Mouse (Mus musculus) urinary bladder, postnatal 10 days (tissue): ENCODE data around the gene Tln2.
"Not testable (repeated sequence)": the region's sequence is repeated elsewhere in the genome, so short reads cannot be mapped to it uniquely, and the experiment has no call there.

ENCODE experiments used
- DNase-seq: peaks from one replicate; pipeline ENCODE4 v3.0.0; 2022; ENCODE audit warnings: low spot score

Gene Tln2

DNA sequence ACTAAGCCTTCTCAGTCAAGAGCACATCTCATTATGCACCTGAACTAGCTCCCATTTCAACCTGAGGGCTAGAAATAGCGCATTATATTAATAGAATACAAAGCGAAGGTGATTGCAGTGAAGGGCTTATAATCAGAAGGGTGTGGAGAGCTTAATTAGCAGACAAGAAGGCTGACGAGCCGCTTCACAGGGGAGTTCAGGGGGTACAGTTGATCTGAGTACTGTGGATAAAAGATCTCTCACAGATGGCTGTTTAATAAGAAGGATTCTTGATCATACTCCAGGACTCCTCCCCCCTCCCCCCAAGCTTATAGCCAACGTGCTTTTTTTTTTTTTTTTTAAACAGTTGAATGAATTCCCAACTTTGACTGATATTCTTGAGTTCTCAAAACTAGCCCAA is 198.0 kb downstream of the Tln2 start:
- no peak for DNase-seq

DNA sequence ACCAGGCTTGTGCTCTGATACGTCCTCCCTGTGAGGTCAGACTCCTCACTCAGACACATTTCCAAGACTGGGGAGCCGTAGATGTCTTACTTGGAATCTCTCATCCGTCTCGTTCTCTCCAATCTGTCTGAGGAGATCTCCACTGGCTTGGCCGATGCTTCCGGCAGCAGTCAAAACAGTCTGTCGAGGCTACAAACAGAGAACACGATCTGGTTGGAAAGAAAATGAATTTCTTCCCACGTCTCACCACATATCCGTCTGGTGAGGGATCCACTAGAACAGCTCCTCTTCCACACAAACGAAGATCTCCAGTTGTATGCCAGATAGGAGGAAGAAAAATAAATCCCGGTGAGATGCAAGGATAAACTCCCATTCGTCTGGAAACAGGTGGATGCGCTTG is 205.1 kb downstream of the Tln2 start:
- no peak for DNase-seq

DNA sequence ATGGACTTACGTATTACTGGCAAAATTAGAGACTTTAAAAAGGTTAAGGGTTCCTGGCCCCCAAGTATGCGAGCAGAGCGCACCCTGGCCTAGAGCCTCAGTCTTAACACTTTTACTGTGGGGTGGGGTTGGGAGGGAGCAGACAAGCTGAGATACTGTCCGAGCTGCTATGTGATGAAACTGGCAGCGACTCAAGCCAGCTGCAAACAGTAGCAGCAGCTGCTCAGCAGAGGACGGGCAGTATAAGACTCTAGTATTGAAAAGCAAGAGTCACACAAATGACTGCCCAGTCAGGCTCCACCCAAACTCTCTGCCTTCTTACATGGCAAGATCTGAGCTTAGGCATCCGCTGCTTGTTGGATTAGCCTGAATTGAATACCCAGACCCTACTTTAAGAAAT is 206.1 kb downstream of the Tln2 start:
- no peak for DNase-seq

DNA sequence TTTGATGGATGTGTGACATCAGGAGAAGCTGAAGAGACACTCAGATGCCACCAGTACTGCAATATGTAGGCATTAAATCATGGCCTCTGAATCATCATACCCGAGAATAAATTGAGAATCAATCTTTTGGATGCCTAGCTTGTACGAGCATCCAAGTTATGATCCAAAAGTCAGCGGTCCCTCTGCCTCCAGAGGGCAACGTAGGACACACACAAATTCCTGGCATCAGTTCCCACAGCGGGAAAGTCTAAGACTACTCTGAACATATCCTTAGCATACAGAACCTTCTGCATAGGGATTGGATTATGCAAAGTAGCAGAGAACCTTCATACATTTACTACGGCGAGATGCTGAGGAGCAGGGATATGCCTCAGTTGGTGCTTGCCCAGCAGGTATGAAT is 210.5 kb downstream of the Tln2 start:
- DNase-seq = no peak

DNA sequence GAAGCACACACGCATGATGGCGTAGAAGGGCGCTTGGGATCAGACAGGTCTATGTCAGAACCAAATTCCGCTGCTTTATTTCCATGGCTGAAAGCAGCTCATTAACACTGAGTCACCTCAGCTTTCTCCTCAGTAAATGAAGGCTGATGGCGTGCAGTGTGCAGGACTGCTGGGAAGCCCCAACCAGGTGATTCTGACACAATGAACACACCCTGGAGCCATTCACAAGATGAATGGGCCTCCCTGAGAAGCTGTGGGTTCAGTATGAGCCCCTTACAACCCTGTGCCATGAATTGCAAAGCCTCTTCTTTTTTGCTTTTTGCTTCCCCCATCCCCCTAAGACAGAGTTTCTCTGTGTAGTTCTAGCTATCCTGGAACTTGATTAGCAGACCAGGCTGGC is 212.3 kb downstream of the Tln2 start:
- DNase-seq = no peak

DNA sequence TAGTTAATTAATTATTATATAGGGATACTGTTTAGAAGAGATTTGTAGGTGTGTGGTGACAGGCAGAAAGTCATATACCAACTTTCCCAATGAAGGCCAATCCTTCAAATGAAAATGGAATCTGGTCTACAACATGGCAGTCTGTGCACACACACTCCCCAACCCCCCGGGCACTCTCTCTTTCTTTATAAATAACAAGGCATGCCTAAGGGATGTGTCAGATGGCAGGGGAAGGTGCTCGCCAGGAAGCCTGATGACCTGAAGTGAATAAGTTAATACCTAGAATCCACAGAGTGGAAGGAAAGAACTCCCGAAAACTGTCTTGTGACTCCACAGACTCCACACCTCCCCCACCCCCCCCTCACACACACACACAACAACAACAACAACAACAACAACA is 228.2 kb downstream of the Tln2 start:
- DNase-seq = no peak

DNA sequence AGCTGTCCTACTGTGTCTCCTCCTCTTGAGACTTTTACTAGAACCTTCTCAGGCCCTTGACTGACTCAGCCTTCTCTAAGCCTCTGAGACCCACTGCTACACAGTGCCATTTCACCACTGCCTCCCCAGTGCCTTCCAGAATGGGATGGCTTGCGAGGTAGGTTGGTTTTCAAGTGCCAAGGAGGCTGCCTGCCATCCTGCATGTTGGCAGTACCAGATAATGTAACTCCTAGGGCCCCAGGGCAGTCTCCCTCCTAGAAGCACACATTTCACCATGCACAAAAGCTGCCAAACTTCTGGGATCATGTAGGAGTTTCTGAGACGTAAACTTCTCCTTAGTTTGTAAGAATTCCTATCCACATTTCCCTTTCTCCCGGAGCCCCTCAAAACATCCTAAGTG is 231.1 kb downstream of the Tln2 start:
- no peak for DNase-seq

DNA sequence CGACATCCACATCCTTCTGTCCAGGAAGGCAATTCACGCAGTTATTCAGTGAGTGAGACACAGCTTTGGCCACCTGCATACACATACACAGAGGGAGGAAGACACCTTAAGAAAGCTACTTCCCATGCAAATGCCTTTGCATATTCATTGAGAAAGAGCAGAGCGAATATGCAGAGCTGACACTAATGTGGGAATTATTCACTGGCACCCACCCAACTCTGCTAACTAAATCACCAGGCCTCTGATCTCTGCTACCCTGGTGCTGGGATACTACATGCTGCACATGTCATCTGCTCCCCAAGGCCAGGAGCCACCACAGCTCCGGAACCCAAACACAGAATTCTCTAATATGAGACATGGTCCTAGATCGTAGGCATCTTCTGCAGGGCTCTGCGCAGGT is 237.6 kb downstream of the Tln2 start:
- no peak for DNase-seq

DNA sequence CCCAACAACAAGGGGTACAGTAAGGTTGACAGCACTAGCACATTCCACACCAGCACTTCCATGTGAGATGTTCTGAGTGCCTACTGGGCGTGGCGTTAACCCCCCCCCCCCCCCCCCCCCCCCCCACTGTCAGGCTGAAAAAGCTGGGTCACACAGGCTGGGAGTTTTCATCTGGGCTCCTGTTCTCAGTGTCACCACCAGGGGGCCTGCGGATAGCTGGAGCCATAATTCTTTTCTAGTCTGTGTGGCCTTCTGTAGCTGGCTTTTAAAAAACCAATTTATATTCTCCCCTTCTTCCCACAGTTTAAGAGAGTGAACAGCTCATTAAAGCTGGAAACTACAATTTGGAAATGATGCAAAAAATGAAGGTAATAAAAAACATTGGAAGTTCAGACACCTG is 244.1 kb downstream of the Tln2 start:
- no peak for DNase-seq

DNA sequence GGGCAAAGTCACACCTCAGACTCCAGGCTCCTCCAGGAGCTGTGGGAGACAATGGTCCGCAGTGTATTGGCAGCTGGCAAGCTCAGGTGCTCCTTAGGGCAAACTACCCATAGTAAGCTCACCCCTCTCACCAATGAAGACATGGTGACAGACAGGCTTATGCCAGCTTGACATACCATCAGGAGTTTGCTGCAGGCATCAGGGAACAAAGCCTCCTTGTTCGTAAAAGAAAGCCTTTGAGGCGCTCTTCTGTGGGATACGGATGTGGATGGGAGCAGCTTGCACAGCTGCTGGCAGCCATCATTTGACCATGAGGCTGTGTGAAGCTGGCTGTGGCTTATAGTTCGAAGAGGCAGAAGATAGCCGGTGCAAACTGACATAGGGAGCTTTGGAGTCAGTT is 254.5 kb downstream of the Tln2 start:
- DNase-seq = no peak

DNA sequence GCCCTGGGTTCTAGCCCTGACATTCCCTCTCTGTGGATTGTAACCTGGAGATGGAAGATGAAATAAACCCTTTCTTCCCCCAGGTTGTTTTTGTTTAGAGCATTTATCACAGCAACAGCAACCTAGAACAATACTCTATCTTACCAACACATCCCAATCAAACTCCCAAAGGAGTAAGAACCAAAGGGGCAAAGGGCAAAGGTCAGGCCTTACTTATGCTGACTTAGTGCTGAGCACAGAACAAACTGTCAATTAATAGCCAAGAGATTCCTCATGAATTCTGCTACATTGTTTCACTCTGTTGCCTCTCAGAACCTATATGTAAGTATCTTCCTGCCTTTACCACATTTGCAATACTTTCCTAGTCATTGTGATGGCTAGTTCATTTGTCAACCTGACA is 255.5 kb downstream of the Tln2 start:
- DNase-seq = no peak

DNA sequence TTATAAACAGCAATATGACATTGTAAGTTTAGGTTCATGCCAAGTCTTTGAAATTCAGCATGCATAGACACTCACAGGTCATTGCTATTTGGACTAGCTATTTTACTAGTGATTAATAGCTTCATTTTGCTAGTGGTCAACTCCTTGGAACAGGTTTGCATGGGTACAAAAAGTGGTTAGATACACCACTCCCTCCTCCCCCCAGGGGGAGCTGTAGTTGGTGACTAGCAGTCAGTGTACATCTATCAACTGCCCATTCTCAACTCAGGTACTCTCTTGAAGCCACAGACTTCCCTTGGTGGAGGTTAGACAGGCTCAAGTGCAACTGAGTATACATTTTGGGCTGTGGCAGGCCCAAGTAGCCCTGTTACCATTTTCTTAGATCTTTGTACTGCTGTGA is 256.5 kb downstream of the Tln2 start:
- DNase-seq = no peak

DNA sequence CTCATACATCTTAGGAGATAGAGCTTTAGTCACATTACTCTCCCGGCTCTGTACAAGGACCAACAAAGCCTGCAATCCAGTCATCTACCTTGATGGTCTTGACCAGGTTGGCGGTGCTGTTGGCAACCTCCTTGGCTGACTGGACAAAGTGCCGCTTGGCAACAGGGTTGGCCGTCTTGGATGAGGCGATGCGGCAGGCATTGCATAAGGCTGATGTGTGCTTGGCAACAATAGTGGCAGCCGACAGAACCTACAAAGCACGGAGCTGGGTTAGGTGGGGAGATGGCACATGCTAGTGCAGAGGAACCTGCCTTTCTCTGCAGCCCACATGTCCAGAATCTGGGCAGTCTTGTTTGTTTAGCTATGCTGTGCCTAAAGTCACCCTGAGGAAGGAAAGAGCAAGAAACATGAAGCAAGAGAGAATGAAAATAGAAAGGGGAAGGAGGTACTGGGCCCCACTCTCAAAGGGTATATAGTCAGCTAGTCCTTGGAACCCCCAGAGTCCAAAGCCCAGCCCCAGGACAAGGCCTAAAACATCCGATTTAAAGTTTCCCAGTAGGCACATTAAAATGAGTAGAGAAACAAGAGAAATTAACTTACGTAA is 257.0 kb downstream of the Tln2 start:
- no peak for DNase-seq

DNA sequence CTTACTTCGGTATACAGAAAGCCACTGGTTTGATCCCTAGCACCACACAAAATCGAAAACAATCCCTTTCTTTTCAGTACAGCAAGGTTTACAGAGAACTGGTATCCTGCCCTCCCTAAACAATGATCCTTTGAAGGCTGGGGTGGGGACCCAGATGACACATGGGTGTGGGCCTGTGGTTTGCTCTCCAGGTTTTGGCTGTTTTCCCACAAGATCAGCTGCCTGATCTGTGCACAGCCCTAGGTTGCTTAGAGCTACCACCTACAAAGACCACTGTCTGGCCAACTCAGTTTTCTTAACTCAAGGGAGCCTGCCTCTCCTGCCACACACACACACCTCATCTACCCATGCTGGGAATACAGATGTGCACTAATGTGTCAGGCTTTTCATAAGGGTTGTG is 257.9 kb downstream of the Tln2 start:
- no peak for DNase-seq

DNA sequence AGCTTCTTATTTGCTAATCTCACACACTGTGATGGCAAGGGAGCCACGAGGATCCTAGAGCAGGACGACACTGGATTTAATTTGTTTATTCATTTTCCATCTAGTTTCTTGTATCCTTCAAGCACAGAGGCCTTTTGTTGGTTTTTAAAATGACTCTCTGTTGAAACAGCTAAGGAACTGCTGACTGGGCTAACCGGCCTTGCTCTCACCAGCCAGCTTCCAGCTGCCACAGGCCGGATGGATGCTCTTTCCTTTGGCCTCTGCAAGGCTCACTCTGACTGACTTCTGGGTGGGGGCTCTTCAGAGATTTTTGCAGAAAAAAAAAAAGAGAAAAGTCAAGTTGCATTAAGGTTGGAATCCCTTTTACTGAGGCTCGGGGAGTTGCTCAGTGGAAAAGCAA is 258.7 kb downstream of the Tln2 start:
- no peak for DNase-seq

DNA sequence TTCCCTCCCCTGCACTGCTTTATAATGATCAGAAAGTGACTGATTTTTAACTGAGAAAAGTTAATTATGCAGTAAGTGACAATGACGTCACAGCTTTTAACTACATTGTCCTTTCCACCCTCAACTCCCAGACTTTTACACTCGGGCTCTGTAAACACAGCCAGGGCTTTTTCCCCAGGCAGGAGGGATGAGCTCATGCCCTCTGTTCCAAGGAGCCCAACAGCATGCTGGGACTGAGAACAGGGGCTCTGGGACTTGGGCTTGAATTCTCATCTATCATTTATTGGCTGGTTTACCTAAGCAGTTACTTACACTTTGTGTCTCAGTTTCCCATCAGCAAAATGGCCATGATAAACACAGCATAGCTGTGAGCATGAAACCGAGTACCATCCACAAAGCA is 259.2 kb downstream of the Tln2 start:
- DNase-seq = no peak

DNA sequence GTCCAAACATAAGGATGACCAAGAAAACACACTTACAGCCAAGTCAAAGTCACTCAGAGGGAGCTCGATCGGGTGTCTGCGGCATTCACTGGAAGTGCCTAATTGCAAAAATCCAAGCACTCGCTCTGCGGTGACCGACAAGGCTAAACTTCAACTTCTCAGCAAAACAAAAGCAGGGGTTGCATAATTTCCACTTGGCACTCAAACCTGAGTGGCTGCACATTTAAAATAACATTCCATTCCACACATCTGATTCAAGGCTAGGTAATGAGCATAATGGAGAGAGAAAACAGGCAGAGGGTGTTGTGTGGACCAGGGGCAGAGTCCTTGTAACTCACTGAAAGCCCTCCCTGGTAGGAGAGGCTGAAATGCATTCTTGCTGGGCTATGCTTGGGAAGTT is 260.3 kb downstream of the Tln2 start:
- no peak for DNase-seq

DNA sequence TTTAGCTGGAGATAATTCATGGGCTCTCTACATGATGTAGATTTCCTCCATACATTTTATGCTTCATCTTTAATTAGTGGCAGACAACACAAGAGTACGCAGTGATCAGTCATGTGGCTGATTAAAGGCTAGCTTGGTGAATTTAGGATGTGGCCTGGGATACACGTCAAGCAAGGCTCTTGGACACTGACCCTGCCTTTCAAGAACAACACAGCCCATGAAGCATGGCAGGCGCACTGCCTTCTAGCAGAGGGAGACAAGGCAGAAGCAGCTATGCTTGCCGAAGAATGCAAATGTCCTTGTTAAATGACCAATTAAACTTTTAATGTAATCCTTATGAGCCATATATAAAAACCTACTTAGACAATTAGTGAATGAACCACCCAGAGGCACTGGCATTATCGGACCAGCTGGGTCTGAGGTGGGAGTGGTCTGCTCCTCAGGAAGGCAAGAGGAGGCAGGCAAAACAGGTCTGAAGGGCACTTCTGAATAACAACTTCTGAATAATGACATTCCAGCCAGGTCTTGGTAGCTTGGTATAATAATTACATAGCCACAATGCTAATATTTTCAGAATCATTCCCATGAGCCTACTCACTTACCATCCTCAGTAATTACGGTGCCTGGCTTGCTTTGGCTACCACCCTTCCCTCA is 262.1 kb downstream of the Tln2 start:
- no peak for DNase-seq

DNA sequence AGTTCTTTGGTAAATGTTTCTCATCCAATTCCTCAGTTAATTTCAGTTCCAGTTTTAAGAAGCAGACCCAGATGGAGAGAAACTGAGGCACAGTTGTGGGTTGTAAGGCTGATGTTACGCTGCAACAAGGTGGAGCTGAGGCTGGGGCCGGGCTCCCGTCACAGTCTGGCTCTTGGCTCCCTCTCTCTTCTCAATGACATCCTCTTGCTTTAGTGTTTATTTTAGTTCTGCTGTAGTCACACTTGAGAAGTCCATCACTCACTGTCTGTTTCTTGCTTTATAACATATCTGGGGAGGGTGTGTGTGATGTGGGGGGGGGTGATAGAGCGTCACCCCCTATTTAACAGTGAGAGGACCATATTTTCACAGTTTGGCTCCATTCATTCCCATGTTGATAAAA is 272.0 kb downstream of the Tln2 start:
- no peak for DNase-seq

DNA sequence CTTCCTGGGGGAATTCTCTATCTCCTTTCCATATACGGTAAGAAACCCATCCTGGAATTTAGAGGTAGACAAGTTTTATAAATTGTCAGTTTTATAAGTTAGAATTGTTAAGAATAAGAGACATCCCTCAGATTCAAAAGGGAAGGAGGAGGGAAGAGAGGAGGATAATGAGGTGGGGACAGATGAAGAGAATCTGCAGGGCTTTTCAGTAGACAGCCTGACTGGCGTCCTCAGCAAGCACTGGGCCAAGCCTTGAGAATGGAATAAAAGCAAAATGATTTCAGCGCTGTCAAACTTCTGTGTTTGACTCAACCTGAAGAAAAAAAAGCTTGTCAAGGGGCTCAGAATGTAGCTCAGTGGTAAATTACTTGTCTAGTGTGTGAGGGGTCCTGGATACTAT is 272.7 kb downstream of the Tln2 start:
- no peak for DNase-seq

DNA sequence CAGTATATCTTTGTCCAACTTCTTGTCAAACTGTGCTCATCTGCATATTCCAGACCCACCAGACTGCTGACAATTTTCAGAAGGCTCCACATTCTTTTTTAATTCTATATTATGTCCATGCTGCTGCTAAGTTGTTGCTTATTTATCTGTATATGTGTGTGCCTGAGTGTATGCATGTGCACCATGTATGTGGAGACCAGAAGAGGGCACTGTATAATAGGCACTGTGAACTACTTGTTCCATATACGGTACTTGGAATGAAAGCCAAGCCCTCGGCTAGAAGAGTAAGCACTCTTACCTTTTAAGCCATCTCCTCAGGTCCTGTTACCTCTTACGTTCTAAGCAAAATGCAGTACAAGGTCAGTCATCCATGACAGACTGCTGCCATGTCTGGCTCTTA is 274.0 kb downstream of the Tln2 start:
- DNase-seq = no peak

DNA sequence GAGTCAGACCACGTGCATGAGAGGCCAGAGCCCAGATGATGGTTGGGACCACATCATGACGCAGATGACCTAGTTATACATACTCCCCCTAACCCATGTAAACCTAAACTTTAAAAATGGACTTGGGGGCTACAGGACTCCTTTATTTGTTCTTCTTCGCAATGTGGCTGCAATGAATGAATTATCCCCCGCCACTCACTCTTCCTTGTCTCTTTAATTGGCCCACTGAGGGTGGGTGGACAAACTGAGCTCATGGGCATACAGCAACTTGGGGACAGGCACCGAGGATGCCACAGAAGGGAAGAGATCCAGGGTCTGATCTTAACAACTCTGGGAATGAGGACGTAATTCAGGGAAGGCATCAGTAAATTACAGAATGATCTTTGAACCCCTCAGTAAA is 277.7 kb downstream of the Tln2 start:
- no peak for DNase-seq

DNA sequence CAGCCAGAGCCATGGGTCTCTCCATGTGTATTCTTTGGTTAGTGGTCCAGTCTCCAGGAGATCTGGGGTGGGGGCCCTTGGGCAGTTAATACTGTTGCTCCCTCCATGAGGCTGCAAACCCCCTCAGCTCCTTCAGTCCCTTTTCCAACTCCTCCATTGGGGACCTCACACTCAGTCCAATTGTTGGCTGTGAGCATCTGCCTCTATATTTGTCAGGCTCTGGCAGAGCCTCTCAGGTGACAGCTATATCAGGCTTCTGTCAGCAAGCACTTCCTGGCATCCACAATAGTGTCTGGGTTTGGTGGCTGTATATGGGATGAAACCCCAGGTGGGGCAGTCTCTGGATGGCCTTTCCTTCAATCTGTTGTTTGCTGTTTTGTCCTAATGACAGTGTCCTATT is 279.2 kb downstream of the Tln2 start:
- not testable (repeated sequence) for DNase-seq

DNA sequence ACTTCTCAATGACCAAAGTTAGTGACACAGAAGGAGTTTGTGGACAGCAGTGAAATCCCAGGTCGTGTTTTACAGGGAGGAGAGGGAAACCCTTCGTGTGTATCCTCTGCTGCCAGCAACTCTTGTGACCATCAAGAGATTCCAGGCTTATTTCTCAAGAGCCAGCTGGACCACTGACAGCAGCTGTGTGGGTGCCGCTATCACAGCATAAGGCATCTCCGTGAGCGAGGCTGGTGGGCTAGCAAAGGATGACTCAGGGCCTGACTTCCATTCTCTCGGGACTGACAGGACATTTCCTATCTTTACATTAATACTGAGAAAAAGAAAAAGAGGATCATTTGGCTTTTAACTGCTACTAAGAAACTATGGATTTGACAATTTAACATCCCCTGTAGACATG is 283.1 kb downstream of the Tln2 start:
- no peak for DNase-seq

DNA sequence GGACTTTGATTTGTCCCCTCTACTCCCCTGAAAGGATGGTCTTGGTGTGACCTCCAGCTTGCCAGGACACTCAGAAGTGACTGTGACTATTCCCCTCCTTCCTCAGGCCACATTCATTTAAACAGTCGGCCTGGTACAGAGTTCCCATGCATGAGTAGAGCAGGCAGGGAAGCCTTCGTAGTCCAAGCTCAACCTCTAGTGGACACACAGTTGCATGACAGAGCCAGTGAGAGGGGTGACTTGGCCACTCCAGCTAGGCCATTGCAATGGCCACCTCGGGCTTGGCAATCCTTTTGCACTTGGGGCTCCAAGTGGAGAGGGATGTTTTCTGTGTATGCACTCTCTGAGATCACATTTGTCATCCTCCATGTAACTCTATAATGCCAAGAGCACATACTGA is 285.2 kb downstream of the Tln2 start:
- DNase-seq = no peak
